Comparison of ENCODE assay signal across 27 mouse cellular contexts in the genomic region with DNA sequence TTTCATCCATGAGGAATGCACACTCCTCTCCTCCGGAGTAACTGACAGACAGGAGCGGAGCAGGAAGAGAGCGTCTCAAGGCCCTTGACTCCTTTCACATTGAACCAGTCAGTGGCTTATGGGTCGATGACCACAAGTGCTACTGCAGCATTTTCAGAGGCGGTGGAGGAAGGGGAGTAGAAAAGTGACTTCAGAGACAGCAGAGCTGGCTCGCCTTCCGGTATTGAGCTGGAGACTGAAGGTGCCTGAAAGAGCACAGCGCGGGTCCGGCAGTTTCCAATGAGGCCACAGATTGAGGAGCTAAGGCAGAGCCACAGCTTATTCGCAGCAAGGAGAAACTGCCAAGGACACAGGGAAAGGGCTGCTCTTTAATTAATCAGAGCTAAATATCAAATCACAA.
DNase-seq lines count a peak whose midpoint lies in the region; TF ChIP-seq lines count a peak whose summit lies in the region.
"Had no signal": no experiment of that assay in that cellular context is flagged by ENCODE, and none has a peak within 500 bp of the region (broad histone marks: within the 10 kb centered on the region; RNA-seq: fewer than 3 reads in every experiment).

No protein-coding gene starts in this region.

- no peak for TF ChIP-seq POLR2A in kidney, adult 2 months (IDR thresholded peaks at IDR 0.05; ENCODE audit: low read depth, low read length)
- no peak for TF ChIP-seq POLR2A in lung, adult 2 months (IDR thresholded peaks at IDR 0.05; ENCODE audit: borderline replicate concordance, extremely low read depth, low read depth, low read length)

- no peaks in the 10 kb centered on the region for H3K27me3 ChIP-seq in kidney, adult 2 months (replicated peaks; ENCODE audit: control insufficient read depth, insufficient read depth, low read length)
- H3K27me3 ChIP-seq: CH12.LX; embryonic facial prominence, embryonic 15.5 days; forebrain, embryonic 12.5 days; heart, embryonic 13.5 days; hindbrain, embryonic 15.5 days; limb, embryonic 15.5 days; liver, embryonic 15.5 days; lung, embryonic 15.5 days had no signal

- 53% methylated on average over 11 of the region's 11 CpGs for WGBS in kidney, adult 2 months
- WGBS in lung, adult 2 months, result 65% methylated on average over 11 of the region's 11 CpGs

- H3K4me3 ChIP-seq in kidney, adult 2 months (ENCODE audit: insufficient read depth, low read depth, low read length), result no peak overlapping the region
- H3K4me3 ChIP-seq in lung, adult 2 months (replicated peaks; ENCODE audit: extremely low read depth, low read depth, low read length), result no peak overlapping the region
- H3K4me3 ChIP-seq: embryonic facial prominence, embryonic 10.5 days; embryonic facial prominence, embryonic 15.5 days; forebrain, embryonic 12.5 days; heart, embryonic 13.5 days; hindbrain, embryonic 10.5 days; hindbrain, embryonic 15.5 days; left cerebral cortex, adult 2 months; limb, embryonic 15.5 days; liver, embryonic 15.5 days; lung, embryonic 15.5 days; midbrain, embryonic 10.5 days had no signal

- no peaks in the 10 kb centered on the region for H3K36me3 ChIP-seq in kidney, adult 2 months (ENCODE audit: control insufficient read depth, insufficient read depth, low read length)
- H3K36me3 ChIP-seq: embryonic facial prominence, embryonic 10.5 days; embryonic facial prominence, embryonic 15.5 days; forebrain, embryonic 12.5 days; heart, embryonic 13.5 days; hindbrain, embryonic 10.5 days; hindbrain, embryonic 15.5 days; limb, embryonic 15.5 days; liver, embryonic 15.5 days; lung, embryonic 15.5 days; midbrain, embryonic 10.5 days had no signal

- intact Hi-C loops in left cerebral cortex, postnatal 4 days (cut with DNase I), result no loop called here

- no peak overlapping the region for H3K27ac ChIP-seq in kidney, adult 2 months (ENCODE audit: insufficient read depth, low read depth, low read length)
- H3K27ac ChIP-seq: embryonic facial prominence, embryonic 10.5 days; embryonic facial prominence, embryonic 15.5 days; forebrain, embryonic 12.5 days; heart, embryonic 13.5 days; hindbrain, embryonic 10.5 days; hindbrain, embryonic 15.5 days; left cerebral cortex, adult 2 months; limb, embryonic 15.5 days; liver, embryonic 15.5 days; lung, embryonic 15.5 days; midbrain, embryonic 10.5 days had no signal

- no peaks in the 10 kb centered on the region for H3K4me1 ChIP-seq in kidney, adult 2 months (ENCODE audit: control insufficient read depth, insufficient read depth, low read length)
- no peaks in the 10 kb centered on the region for H3K4me1 ChIP-seq in lung, adult 2 months (ENCODE audit: control insufficient read depth, insufficient read depth, low read length)
- H3K4me1 ChIP-seq: embryonic facial prominence, embryonic 10.5 days; embryonic facial prominence, embryonic 15.5 days; forebrain, embryonic 12.5 days; hindbrain, embryonic 10.5 days; hindbrain, embryonic 15.5 days; limb, embryonic 15.5 days; liver, embryonic 15.5 days; lung, embryonic 15.5 days; midbrain, embryonic 10.5 days had no signal

- TF ChIP-seq CTCF in kidney, adult 2 months (conservative IDR thresholded peaks at IDR 0.05; ENCODE audit: insufficient read depth, insufficient read length, low read depth, low read length), result no peak
- no peak for TF ChIP-seq CTCF in lung, adult 2 months (IDR thresholded peaks at IDR 0.05; ENCODE audit: insufficient read depth, low read length)

- peak; percentile 4 to 59 for DNase-seq in adrenal gland, adult (ENCODE audit: inconsistent age in 2 of 2, low spot score in 1 of 2)
- no peak for DNase-seq in adrenal gland, postnatal 4 days (ENCODE audit: low spot score in 2 of 2)
- peak; percentile 5 for DNase-seq in kidney, adult 2 months
- no peak for DNase-seq in kidney, adult 18-20 months
- peak; percentile 24 for DNase-seq in left cerebral cortex, postnatal 4 days
- DNase-seq in left cerebral cortex, adult 11 months (ENCODE audit: low spot score), result no peak
- peak; percentile 46 for DNase-seq in retina, embryonic 14.5 days (ENCODE audit: low spot score)
- DNase-seq in lung, adult 2 months, result no peak
- DNase-seq: cerebellum, adult 11 months; cerebellum, adult 9-11 months; forebrain, postnatal 0 days; heart, postnatal 14 days; kidney, adult 11 months; layer of hippocampus, adult 9-11 months; right cerebral cortex, postnatal 14 days had no signal

Comparison
In these comparisons a context has a peak if more than half of its experiments do, and no peak if none do; other contexts are left out.
1. DNase-seq: peak in adrenal gland, adult (2 of 2), kidney, adult 2 months (single experiment), left cerebral cortex, postnatal 4 days (single experiment) and retina, embryonic 14.5 days (single experiment); none in adrenal gland, postnatal 4 days (0 of 2), kidney, adult 18-20 months (single experiment), left cerebral cortex, adult 11 months (single experiment) and lung, adult 2 months (single experiment).